Mouse (Mus musculus) lung, postnatal 4 days (tissue): ENCODE data around the gene Slc25a19.

Experiments
- DNase-seq, 2 experiments: peaks; one replicate each; pipeline ENCODE4 v3.0.0; 2021

Gene Slc25a19

GRCm38 (mm10) chr11:115640311-115640828, 12.3 kb upstream of the Slc25a19 start:
- DNase-seq: no peak

- no peak for DNase-seq
These were observed 11.4 kb upstream of the Slc25a19 start for GRCm38 (mm10) chr11:115639540-115639939.

GRCm38 (mm10) chr11:115638498-115639409, 10.7 kb upstream of the Slc25a19 start:
- DNase-seq: peak; percentile 39 to 77

GRCm38 (mm10) chr11:115636960-115637359, 8.9 kb upstream of the Slc25a19 start:
- no peak for DNase-seq

- DNase-seq: no peak
These were observed 7.4 kb upstream of the Slc25a19 start for GRCm38 (mm10) chr11:115635484-115635883.

- no peak for DNase-seq
These were observed 6.9 kb upstream of the Slc25a19 start for GRCm38 (mm10) chr11:115635041-115635440.

GRCm38 (mm10) chr11:115634109-115634508, 6.0 kb upstream of the Slc25a19 start:
- DNase-seq: peak in 1 of 2 experiments; percentile 53

- DNase-seq: no peak
These were observed 4.8 kb upstream of the Slc25a19 start for GRCm38 (mm10) chr11:115632862-115633261.

- DNase-seq: no peak
These were observed 4.2 kb upstream of the Slc25a19 start for GRCm38 (mm10) chr11:115632247-115632646.

- peak in 1 of 2 experiments; percentile 68 for DNase-seq
These were observed 3.4 kb upstream of the Slc25a19 start for GRCm38 (mm10) chr11:115631505-115631890.

- peak; percentile 77 to 82 for DNase-seq
These were observed 2.7 kb upstream of the Slc25a19 start for GRCm38 (mm10) chr11:115630532-115631504.

- DNase-seq: no peak
These were observed 1.8 kb upstream of the Slc25a19 start for GRCm38 (mm10) chr11:115629734-115630531.

GRCm38 (mm10) chr11:115628465-115629101, 488 bp upstream of the Slc25a19 start:
- no peak for DNase-seq

- no peak for DNase-seq
These were observed 1.1 kb downstream of the Slc25a19 start for GRCm38 (mm10) chr11:115626824-115627616.

GRCm38 (mm10) chr11:115625877-115626276, 2.2 kb downstream of the Slc25a19 start:
- no peak for DNase-seq

- no peak for DNase-seq
These were observed 4.5 kb downstream of the Slc25a19 start for GRCm38 (mm10) chr11:115623487-115624070.

- peak in 1 of 2 experiments; percentile 18 for DNase-seq
These were observed 8.1 kb downstream of the Slc25a19 start for GRCm38 (mm10) chr11:115619949-115620348.

GRCm38 (mm10) chr11:115618732-115619516, 9.2 kb downstream of the Slc25a19 start:
- DNase-seq: peak in 1 of 2 experiments; percentile 13

- DNase-seq: no peak
These were observed 10.1 kb downstream of the Slc25a19 start for GRCm38 (mm10) chr11:115618001-115618400.
